Mouse (Mus musculus): ENCODE results near the gene Cd93. TPM values are rescaled to one million over a fixed set of nuclear protein-coding genes. Genes with fewer than 3 reads are reported as not detected.

Gene Cd93
- total RNA-seq (2021), result 10 to 100 TPM; 21.4 to 21.9 TPM
- long read RNA-seq, full-length matches to known transcripts, result 2 of 5 reads
- long read RNA-seq, partial matches to known transcripts, result 0 of 5 reads
- long read RNA-seq, other reads (novel, unspliced or antisense), result 3 of 5 reads

DNA sequence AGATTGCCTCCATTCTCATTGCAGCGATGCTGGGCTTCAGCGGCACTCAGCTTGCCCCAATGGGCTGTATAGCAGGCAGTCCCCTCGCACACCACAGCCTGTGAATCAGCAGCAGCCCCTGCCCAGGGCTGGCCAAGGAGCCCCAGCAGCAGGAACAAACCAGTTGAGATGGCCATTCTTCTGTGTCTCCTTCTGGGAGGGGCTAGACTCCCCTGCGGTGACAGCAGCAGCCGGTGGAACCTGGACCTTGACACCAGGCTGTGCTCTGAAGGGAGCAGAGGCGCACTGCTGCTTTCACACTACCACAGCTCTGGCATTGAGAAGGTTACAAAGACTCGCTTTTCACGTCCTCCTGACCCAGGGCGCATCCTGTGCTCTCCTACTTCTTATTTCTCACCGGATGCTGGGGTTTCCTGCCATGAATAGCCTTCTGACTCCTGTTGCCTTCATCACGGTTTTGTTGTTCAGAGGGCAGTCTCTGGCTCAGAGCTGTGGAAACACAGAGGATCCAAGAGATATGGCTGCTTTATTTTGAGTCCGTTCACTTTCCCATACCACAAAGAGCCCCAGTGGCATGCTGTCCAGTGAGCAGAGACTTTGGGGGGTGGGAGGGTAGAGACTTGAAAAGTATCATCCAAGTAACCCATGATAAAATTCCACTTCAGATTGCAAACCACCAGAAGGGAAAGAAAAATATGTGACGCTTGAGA is at the start of gene Cd93:
TSS of gene Cd93 (minus strand) at position 315 of the 710 bp plus-strand sequence.
- DNase-seq (ENCODE audit: low spot score in 2 of 2), result no peak

DNA sequence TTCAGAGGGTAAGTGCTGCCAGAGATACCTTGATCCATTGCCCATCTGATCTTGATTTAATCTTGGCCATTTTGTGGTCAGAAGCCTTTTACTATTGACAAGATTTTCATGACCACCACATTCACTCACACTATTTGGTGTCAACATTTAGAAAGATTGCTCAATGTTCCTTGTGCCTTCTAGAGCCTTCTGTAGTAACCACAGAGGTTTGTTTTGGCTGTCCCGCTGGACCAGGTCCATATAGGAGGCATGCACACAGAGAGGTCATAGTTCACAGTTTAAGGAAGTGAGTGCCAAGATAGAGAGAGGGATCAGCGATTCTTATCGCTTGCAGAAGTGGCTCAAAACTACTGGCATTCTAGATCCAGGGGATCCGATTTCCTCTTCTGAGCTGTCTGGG is 48.7 kb upstream of the Cd93 start:
- no peak for DNase-seq (ENCODE audit: low spot score in 2 of 2)

DNA sequence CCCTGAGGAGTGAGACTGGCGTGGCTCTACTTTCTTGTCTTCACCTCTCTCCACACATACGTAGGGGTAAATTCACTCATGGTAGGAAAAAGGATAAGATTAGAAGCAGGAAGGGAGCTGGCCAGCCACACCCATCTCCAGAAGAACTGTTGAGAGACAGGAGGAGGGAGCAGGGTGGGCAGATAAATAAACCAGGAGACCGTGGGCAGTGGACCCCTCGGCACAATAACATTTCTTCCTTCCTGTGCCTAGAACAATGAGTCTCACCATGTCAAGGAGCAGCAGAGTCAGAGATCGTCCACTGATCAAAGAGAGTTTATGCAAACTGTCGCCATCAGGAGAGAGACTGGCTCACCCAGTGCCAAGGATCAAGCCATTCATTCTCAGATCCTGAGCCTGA is 46.8 kb upstream of the Cd93 start:
- no peak for DNase-seq (ENCODE audit: low spot score in 2 of 2)

DNA sequence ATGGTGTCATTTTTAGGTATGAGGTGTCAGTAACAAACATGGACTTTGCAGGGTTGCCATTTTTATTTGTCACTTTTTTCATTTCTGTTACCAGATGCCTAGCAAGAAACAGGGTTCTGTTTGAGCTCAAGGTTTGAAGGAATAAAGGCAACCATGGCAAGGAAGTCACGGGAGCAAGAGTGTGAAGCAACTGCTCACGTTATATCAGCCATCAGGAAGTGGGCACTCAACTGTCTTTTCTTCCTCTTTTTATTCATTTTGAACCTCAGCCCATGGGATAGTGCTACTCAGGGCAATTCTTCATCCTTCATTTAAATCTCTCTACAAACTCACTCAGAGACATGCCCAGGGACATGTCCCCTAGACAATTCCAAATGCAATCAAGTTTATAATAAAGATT is 45.5 kb upstream of the Cd93 start:
- no peak for DNase-seq (ENCODE audit: low spot score in 2 of 2)

DNA sequence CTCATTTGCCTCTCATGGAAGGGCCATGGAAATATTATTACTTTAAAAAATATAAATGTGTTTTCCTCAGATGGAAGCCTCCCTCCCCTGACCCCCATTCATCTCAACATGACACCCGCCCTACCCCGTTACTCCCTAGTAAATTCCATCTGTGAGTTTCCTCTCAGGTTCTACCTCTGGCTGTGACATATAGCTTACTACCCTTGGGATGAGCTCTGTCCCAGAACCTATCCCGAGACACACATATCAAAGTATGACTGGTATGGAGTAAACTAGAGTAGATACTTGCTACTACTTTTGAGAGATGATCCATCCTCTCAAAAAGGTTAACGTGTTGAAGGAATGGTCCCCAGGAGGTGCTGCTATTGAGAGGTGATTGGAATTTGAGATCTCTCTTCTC is 42.2 kb upstream of the Cd93 start:
- no peak for DNase-seq (ENCODE audit: low spot score in 2 of 2)

DNA sequence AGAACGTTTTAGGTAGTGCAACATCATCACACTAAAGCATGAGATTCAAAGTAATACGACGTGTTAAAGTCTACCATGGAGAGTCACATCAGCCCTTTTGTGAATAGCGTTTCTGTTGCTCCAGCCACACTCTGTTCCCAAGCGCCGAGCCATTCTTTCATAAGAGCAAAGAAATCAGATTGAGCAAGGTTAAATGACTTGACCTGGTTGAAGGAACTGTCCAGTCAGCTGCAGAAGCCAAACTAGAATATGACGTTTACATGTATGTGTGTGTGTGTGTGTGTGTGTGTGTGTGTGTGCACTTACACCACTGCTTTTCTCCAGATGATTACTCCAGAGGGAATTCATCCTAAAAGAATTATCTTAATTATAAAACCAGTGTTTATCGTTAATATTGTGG is 37.0 kb upstream of the Cd93 start:
- no peak for DNase-seq (ENCODE audit: low spot score in 2 of 2)

DNA sequence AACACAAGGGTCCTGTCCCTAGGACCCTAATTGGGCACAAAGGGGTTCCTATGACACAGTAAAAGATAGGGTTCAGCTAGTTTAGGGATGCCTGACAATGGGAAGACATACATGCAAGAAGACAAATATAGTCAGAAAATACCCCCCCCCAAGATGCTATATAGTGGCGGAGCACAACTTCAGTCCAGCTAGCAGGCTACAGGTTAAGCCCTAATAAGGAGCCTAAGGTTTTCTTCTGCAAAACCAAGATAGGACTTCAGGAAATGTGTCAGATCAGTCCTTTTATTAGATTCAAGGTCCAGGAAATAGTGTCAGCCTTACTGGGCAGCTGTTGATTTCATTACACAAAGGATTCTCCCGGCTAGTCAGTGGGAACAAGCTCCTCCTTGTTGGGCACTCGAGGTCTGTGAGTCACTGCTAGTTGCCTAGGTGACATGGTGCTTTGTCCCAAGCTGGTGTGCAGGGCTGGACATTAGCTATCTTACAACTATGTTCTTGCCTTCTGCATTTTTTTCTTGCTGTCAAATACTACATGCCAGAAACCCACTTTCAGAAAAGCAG is 34.9 kb upstream of the Cd93 start:
- DNase-seq (ENCODE audit: low spot score in 2 of 2), result peak; percentile 9 to 28

DNA sequence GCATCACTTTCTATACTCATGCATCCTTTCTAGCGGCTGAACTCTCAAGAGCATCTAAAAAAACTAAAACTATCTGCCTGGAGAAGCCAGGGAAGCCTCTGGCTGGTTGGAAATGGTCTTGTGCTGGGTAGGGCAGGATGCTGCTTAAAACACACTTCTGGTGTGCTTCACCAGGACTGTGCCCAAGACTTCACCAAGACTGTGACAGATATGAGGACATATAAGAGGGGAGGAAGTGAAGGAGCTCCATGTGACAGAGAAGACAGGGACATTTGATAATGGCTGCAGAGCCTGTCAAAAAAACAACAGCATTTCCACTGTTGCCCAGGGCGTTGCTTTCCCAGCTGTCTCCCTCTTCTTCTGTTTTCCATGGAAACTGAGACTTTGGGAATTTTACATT is 34.0 kb upstream of the Cd93 start:
- DNase-seq (ENCODE audit: low spot score in 2 of 2), result no peak

DNA sequence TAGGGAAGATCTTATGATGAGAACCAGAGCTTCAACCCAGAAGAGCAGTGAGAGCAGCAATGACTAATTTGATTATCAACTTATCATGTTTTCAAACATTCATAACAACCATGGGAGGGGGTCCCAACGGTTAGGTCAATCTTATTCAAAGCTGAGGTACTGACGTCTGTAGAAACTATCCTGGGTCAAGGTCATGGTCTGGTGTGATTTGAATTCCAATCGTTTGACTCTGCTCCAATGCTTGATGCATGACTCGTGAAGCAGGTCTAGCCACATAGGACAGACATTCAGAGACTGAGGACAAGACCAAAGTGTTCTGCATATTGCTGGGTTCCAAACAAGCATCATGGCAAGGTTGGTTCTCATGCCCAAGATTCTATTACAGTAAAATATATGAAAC is 33.2 kb upstream of the Cd93 start:
- DNase-seq (ENCODE audit: low spot score in 2 of 2), result no peak

DNA sequence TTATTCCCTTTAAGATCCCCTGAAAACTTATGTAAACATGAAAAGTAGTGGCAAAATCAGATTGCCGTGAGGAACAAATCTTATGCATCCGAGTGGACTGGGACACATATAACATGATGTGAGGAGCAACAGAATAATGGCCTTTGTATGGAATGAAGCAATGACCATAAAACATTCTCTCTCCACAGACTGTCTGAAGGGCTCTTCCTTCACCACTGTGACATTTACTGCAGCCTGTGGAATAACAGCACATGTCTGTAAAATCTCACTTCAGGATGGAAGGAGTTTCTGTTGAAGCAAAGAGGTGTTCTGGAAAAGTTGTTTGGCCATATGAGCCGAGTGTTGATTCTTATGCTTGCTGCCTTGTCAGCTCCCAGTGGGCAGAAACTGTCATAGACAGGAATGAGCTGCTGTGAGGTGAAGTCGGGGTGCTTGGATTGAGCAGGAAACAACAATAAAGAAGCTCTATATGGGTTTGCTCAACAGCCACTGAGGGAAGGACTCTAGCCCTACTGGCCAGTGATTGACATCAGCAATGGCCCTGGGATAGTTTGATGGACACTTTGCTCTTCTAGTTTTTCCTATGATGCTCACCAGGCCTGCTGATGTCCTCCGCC is 32.6 kb upstream of the Cd93 start:
- no peak for DNase-seq (ENCODE audit: low spot score in 2 of 2)

DNA sequence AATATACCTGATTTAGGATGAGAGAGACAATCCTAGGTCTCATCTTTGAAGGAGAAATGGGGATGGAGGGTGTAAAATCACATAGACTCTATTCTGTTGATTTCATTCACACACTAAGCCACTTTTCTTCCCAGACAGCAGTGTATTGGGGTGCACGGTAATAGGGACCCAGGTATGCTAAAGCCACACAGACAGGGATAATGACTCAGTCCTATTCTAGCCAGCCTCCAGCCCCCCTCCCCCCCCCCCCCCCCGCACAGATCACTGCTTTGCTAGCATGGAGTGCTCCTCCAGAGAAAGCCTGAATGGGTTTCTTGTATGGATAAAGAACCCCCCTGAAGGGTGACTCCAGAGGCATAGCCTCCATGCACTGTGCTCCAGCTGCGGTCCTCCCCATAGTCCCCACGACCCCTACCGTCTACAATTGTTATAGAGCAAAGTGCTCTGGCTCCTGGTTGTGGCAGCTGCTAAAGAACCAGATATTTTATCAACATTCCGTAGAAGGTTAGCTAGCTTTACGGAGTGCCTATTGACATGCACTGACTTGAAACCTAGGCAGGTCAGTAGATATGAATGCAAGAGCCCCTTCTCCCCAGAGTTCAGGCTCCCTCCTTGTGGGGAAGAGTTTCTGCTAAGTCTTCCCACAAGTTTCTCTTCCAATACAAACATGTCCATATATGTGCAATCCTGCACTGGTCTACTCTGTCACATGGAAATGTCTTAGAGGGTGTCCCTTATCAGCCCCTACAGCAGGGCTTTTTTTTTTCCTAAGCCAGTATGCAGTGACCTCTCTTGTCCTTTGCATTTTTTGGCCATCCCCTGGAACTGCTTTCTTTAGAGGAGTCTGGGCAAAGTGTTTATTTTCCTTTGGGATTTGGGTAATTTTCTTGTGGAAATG is 26.2 kb upstream of the Cd93 start:
- DNase-seq (ENCODE audit: low spot score in 2 of 2), result no peak

DNA sequence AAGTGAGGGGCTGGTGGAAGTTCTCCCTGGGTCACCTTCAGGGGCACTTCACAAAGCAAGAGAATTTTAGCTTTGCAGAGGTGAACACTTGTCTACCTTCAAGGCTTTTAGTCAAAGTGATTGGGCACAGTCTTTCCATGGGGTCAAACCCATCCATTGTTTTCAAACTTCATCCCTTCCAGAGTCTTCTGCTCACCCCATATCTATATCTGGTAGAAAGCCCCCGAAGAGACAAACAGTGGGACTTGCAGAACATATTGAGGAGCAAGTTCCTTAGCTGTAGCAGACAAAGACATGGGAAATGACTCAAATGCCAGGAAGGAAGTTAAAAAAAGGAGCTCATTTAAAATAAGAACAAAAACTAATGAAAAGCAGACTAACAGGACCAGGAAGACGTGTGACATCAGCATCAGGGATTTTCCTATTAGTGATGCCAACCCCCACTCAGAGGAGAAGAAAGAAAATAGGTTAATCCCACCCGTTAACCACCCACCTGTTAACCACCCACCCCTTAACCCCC is 24.6 kb upstream of the Cd93 start:
- no peak for DNase-seq (ENCODE audit: low spot score in 2 of 2)

DNA sequence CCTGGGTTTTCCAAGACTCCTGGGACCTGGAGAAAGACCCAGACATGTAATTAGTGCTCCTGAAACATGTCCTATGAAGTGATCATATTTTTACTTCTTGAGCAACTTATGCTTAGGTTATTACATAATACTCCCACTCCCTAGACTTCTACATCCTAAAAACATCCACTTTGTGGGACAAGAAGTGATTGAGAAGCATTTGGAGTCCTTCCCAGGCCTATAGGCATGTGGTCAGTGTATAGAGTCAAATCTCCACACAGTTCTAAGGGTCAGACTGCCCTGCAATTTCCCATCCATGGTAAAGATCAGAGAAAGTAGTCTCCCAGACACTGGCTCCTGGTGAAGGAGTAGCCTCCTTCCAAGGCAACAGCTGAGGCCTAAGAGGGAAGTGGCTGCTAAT is 12.0 kb upstream of the Cd93 start:
- no peak for DNase-seq (ENCODE audit: low spot score in 2 of 2)

DNA sequence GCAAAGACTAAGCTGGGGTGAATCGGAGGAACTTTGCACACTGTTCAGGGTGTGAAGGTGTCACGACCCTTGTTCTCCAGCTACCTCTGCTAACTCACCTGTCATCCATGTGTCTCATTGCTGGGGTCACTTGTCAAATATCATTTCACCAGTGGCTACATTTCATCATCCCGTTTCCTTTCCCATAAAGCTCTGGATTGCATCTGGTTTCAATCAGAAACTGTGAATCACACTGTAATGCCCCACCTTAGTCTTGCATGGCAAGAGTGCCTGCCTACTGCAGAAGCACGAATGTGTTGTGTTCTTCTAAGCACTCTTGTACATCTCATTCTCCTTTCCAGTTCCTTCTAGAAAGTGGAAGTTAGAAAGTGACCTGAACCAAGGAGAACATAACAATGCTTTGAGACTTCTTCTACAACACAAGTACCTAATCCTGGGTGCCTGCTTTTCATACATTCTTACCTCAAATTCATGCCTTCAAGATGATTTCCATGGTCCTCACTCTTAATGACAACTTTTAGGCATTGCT is 10.7 kb upstream of the Cd93 start:
- no peak for DNase-seq (ENCODE audit: low spot score in 2 of 2)

DNA sequence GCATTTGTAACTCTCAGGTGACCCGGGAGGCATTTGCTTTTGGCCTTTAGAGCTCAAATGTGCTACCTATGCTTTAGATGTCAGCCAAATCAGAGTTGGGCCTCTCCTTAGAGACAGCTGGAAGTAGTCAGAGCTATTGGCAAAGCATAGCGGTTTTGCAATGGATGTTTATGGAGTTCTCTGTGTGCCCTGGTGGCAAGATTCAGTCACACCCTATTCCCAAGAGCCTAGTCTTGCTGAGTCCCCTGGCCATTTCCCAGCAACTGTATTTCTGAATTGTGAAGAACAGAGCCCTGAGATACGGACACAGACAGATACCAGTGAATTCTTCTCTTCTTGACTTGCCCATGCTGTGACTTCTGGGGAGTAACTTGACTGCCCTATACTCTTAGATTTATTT is 9.7 kb upstream of the Cd93 start:
- DNase-seq (ENCODE audit: low spot score in 2 of 2), result no peak

DNA sequence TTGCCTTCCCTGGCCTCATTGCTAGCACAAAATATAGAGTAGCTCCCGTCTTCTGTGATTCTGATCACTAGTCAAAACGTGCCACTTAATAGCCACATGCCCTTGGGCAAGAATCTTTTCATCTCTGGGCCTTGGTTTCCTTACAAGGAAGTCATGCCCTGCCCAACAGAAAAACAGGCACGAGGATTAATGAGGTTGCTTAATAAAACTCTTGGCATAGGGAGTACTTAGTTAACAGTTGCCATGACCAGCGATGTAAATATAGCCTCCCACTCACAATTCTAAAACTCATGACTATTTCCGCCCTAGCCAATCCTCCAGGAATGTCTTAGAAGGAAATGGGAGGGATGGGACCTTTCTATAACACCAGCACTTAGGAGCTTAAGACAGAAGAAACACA is 8.1 kb upstream of the Cd93 start:
- DNase-seq (ENCODE audit: low spot score in 2 of 2), result no peak

DNA sequence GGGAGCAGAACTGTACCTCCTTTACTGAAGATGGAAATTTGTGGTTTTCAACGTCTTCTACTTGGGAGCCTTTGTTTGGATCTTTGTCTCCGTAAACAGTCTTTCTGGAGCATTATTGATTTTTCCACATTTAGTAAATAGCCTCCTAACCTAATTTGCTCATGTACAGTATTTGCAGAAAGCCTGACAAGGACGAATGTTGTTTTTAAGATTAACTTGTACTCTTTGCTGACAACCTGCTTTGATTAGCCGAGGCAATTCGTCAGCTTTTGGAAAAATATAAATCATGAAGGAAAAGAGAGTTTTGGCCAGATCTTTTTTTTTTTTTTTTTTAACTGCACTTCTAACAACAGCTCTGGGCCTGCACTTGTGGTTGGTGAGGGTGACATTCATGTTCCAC is 7.3 kb upstream of the Cd93 start:
- no peak for DNase-seq (ENCODE audit: low spot score in 2 of 2)

DNA sequence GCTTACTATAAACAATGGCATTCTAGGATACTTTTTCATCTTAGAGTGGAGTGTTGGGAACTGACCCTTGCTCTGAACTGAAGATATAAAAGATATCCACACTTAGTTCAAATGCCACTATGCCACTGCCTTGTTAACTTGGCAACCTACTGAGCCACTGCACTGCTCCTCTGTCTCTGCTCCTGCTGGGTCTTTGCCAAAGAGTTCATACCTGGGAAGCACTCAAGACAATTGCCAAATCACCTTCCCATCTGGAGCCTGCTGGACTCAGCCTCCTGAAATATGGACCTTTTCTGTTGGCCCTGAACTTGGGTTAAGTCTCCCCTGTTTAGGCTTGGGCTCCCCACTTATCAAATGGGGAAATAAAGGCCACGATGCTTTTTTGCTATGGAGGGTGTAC is 6.3 kb upstream of the Cd93 start:
- no peak for DNase-seq (ENCODE audit: low spot score in 2 of 2)

DNA sequence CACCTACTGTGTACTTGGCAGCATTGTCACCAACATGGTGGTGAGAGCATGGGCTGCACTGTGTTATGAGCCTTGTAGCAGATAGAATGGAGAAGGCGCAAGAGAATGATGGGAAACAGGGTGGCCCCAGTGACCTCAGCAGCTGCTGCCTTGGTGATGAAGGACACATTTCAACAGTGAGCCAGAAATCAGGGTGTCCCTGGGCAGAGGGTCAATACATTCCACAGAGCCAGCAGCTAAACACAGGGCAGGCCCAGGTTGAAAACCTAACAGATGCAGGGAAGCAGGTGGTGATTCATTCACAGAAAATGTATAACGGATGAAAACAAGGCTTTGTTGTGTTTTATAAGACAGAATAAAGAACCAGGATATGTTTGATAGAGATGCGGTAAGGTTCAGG is 3.1 kb upstream of the Cd93 start:
- DNase-seq (ENCODE audit: low spot score in 2 of 2), result no peak

DNA sequence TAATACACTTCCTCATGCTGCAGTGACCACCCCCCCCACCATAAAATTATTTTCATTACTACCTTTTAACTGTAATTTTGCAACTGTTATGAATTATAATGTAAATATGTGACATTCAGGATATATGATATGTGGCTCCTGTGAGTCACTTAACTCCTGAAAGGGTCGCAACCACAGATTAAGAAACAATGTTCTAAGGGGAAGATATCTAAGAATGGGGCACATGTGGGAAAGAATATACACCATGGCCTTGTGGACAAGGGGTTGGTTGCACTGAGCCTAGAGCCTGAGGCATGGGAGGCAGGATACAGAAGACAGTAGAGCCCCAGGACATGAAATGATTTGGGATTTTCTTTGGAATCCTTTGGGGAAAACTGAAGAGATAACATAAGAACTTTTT is 2.3 kb upstream of the Cd93 start:
- DNase-seq (ENCODE audit: low spot score in 2 of 2), result no peak

DNA sequence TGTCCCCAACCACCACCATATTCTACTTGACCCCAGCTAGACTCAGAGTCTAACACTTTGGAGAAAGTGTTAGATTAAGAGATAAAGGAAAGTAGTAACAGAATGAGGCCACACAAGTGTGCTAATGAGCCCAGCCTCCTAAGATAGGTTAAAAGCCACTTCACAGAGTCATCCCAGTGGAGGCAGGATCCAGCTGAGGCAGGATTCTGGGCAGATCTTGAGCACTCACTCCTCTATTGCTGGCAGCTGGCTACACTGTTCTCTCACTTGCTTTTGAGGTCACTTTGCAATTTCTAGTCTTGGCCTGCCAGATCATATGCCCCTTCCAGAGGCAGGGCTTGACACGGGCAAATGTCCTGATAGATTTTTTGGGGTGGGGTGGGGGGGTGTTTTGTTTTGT is 1.1 kb upstream of the Cd93 start:
- no peak for DNase-seq (ENCODE audit: low spot score in 2 of 2)

All from layer of hippocampus, postnatal 10 days (tissue).